Mouse (Mus musculus) MEL (cell line): ENCODE measurements around the gene Spatc1l. TPM values are rescaled to one million over a fixed set of nuclear protein-coding genes. Genes with fewer than 3 reads are reported as not detected.

ENCODE experiments used
- DNase-seq: peaks from one replicate; pipeline ENCODE4 v3.0.0; 2011; ENCODE audit warnings: low read depth, low spot score
- H3K27ac ChIP-seq: 2 replicates; pipeline ENCODE4 v1.5.1; 2012; ENCODE audit warnings: low read depth, mild to moderate bottlenecking, control low read depth, low read length, moderate library complexity; ENCODE audit not compliant: control insufficient read depth
- H3K27me3 ChIP-seq, 2 experiments: fragments of 150-350 bp in 1 of 2; sonication (generic) in 1 of 2; 2 replicates each; pipeline ENCODE4 v1.6.1; 2012; ENCODE audit warnings: low read length in 2 of 2, mild to moderate bottlenecking in 2 of 2, improper control_type of control experiment in 1 of 2, moderate library complexity in 1 of 2; ENCODE audit not compliant: insufficient read depth in 2 of 2, control insufficient read depth in 1 of 2
- H3K36me3 ChIP-seq, 2 experiments: 2 replicates each; pipeline ENCODE4 v1.6.1; 2012 to 2014; ENCODE audit warnings: low read length in 2 of 2, improper control_type of control experiment in 1 of 2, inconsistent platforms in 1 of 2, mild to moderate bottlenecking in 1 of 2; ENCODE audit not compliant: insufficient read depth in 2 of 2, control insufficient read depth in 1 of 2
- H3K4me1 ChIP-seq, 2 experiments: fragments of 150-350 bp in 1 of 2; sonication (generic) in 1 of 2; 2 replicates each; pipeline ENCODE4 v1.6.1; 2012; ENCODE audit warnings: low read length in 2 of 2, improper control_type of control experiment in 1 of 2, mild to moderate bottlenecking in 1 of 2; ENCODE audit not compliant: insufficient read depth in 2 of 2, control insufficient read depth in 1 of 2
- H3K4me3 ChIP-seq, 2 experiments: fragments of 150-350 bp in 1 of 2; sonication (generic) in 1 of 2; 2 replicates each; pipeline ENCODE4 v1.5.1; 2012; ENCODE audit warnings: low read depth in 2 of 2, low read length in 2 of 2, mild to moderate bottlenecking in 2 of 2, moderate library complexity in 2 of 2, control low read depth in 1 of 2, improper control_type of control experiment in 1 of 2; ENCODE audit not compliant: control insufficient read depth in 1 of 2, insufficient read depth in 1 of 2
- H3K79me2 ChIP-seq: 2 replicates; pipeline ENCODE4 v1.6.1; 2012; ENCODE audit warnings: mild to moderate bottlenecking, low read length, moderate library complexity; ENCODE audit not compliant: control insufficient read depth, poor library complexity, insufficient read depth
- H3K9ac ChIP-seq: 2 replicates; pipeline ENCODE4 v1.6.1; 2012; ENCODE audit warnings: low read depth, mild to moderate bottlenecking, control low read depth, low read length, moderate library complexity; ENCODE audit not compliant: control insufficient read depth, poor library complexity, severe bottlenecking
- H3K9me3 ChIP-seq: fragments of 150-350 bp; sonication (generic); replicated peaks from 2 replicates; pipeline ENCODE4 v1.6.1; 2012; ENCODE audit warnings: mild to moderate bottlenecking, low read length, improper control_type of control experiment, moderate library complexity; ENCODE audit not compliant: insufficient read depth
- BHLHE40 ChIP-seq: IDR thresholded peaks from 2 replicates; pipeline ENCODE4 v1.6.1; 2012; ENCODE audit warnings: low read depth, mild to moderate bottlenecking, inconsistent platforms, low read length, improper control_type of control experiment, borderline replicate concordance
- CHD2 ChIP-seq: IDR thresholded peaks from 2 replicates; pipeline ENCODE4 v1.6.1; 2011; ENCODE audit warnings: low read length, improper control_type of control experiment
- CTCF ChIP-seq, 3 experiments: IDR thresholded peaks in 2 of 3; conservative IDR thresholded peaks in 1 of 3; 2 replicates each; pipeline ENCODE4 v1.5.1; 2011 to 2012; ENCODE audit warnings: low read length in 3 of 3, low read depth in 2 of 3, mild to moderate bottlenecking in 2 of 3, improper control_type of control experiment in 1 of 3, inconsistent platforms in 1 of 3, mixed read lengths in 1 of 3, moderate library complexity in 1 of 3; ENCODE audit not compliant: control insufficient read depth in 1 of 3, insufficient read depth in 1 of 3, poor library complexity in 1 of 3, severe bottlenecking in 1 of 3
- E2F4 ChIP-seq: IDR thresholded peaks from 2 replicates; pipeline ENCODE4 v1.6.1; 2011; ENCODE audit warnings: low read depth, low read length, improper control_type of control experiment, borderline replicate concordance
- ETS1 ChIP-seq: IDR thresholded peaks from 2 replicates; pipeline ENCODE4 v1.6.1; 2012; ENCODE audit warnings: low read depth, mild to moderate bottlenecking, inconsistent platforms, low read length, improper control_type of control experiment, moderate library complexity
- GATA1 ChIP-seq: IDR thresholded peaks from 2 replicates; pipeline ENCODE4 v1.6.1; 2011; ENCODE audit warnings: low read depth, low read length, improper control_type of control experiment
- JUND ChIP-seq: IDR thresholded peaks from 2 replicates; pipeline ENCODE4 v1.6.1; 2011; ENCODE audit warnings: low read depth, mild to moderate bottlenecking, improper control_type of control experiment, low read length
- MAX ChIP-seq: IDR thresholded peaks from 2 replicates; pipeline ENCODE4 v1.6.1; 2011; ENCODE audit warnings: low read length, improper control_type of control experiment
- MAZ ChIP-seq: IDR thresholded peaks from 2 replicates; pipeline ENCODE4 v1.6.1; 2012; ENCODE audit warnings: low read depth, mild to moderate bottlenecking, inconsistent platforms, low read length, improper control_type of control experiment
- MEF2A ChIP-seq: IDR thresholded peaks from 2 replicates; pipeline ENCODE4 v1.6.1; 2014; ENCODE audit warnings: low read depth, mild to moderate bottlenecking, inconsistent platforms, low read length, improper control_type of control experiment; ENCODE audit not compliant: poor library complexity, insufficient replicate concordance, severe bottlenecking; ENCODE audit errors: extremely low read depth
- MYB ChIP-seq: IDR thresholded peaks from 2 replicates; pipeline ENCODE4 v1.6.1; 2011; ENCODE audit warnings: mild to moderate bottlenecking, low read depth, low read length, improper control_type of control experiment
- POLR2AphosphoS5 ChIP-seq: IDR thresholded peaks from 2 replicates; pipeline ENCODE4 v1.6.1; 2012; ENCODE audit warnings: low read depth, borderline replicate concordance, mild to moderate bottlenecking, inconsistent platforms, low read length, moderate library complexity, mixed read lengths
- RAD21 ChIP-seq: IDR thresholded peaks from 2 replicates; pipeline ENCODE4 v1.6.1; 2011; ENCODE audit warnings: mild to moderate bottlenecking, low read depth, low read length, improper control_type of control experiment
- SIN3A ChIP-seq: IDR thresholded peaks from 2 replicates; pipeline ENCODE4 v1.6.1; 2012; ENCODE audit warnings: low read length, improper control_type of control experiment, inconsistent platforms
- TAL1 ChIP-seq: IDR thresholded peaks from 2 replicates; pipeline ENCODE4 v1.6.1; 2012; ENCODE audit warnings: mild to moderate bottlenecking, inconsistent platforms, low read length, moderate library complexity, mixed read lengths
- UBTF ChIP-seq: IDR thresholded peaks from 2 replicates; pipeline ENCODE4 v1.6.1; 2012; ENCODE audit warnings: low read depth, mild to moderate bottlenecking, inconsistent platforms, low read length, improper control_type of control experiment, moderate library complexity, borderline replicate concordance; ENCODE audit not compliant: insufficient read depth
- USF2 ChIP-seq, 2 experiments: IDR thresholded peaks; 2 replicates each; pipeline ENCODE4 v1.6.1; 2011 to 2012; ENCODE audit warnings: improper control_type of control experiment in 2 of 2, low read length in 2 of 2, borderline replicate concordance in 1 of 2, inconsistent platforms in 1 of 2, low read depth in 1 of 2, mild to moderate bottlenecking in 1 of 2; ENCODE audit not compliant: insufficient read depth in 1 of 2
- ZC3H11A ChIP-seq: IDR thresholded peaks from 2 replicates; pipeline ENCODE4 v1.6.1; 2012; ENCODE audit warnings: low read depth, mild to moderate bottlenecking, inconsistent platforms, low read length, improper control_type of control experiment
- ZKSCAN1 ChIP-seq: IDR thresholded peaks from 2 replicates; pipeline ENCODE4 v1.6.1; 2012; ENCODE audit warnings: low read depth, mild to moderate bottlenecking, inconsistent platforms, low read length, improper control_type of control experiment, moderate library complexity
- ZMIZ1 ChIP-seq: IDR thresholded peaks from 2 replicates; pipeline ENCODE4 v1.6.1; 2012; ENCODE audit warnings: low read depth, mild to moderate bottlenecking, inconsistent platforms, low read length, improper control_type of control experiment, moderate library complexity
- polyA plus RNA-seq, 2 experiments: library from polyadenylated mRNA; stranded (reverse) in 1 of 2; unstranded in 1 of 2; fragments of >175 nt in 1 of 2; fragments of >200 nt in 1 of 2; gene quantifications; 2 replicates each; pipeline versions ENCODE4 v1.2.1 to v1.2.4; 2012; ENCODE audit warnings: low replicate concordance in 2 of 2, low read depth in 1 of 2; ENCODE audit not compliant: insufficient read length in 2 of 2, insufficient read depth in 1 of 2, missing spikeins in 1 of 2
- total RNA-seq: library from RNA; depleted of rRNA; stranded (reverse); fragments of 300-350 nt; gene quantifications from 2 replicates; pipeline ENCODE4 v1.2.3, GENCODE M21; 2012

Spatc1l gene
- total and polyA plus RNA-seq, 3 experiments = not detected

- peaks cover 0 to 3% of the 10 kb centered on the region in 2 experiments; a peak in 1 of 4 replicates for H3K36me3 ChIP-seq
- no peaks in the 10 kb centered on the region for H3K4me1 ChIP-seq
- DNase-seq = no peak
These were observed 10.5 kb upstream of the Spatc1l start for GRCm38 (mm10) chr10:76551556-76551955.

GRCm38 (mm10) chr10:76554061-76554460 lies 8.0 kb upstream of the Spatc1l start:
- Histone ChIP-seq H3K27ac (no peak overlapping the region), H3K9me3 (no peaks in the 10 kb centered on the region), H3K79me2 (no peaks in the 10 kb centered on the region), H3K9ac (no peak overlapping the region), H3K27me3 (no peaks in the 10 kb centered on the region), H3K4me1 (no peaks in the 10 kb centered on the region), H3K4me3 (no peak overlapping the region), H3K36me3 (peaks cover 0 to 3% of the 10 kb centered on the region in 2 experiments; a peak in 1 of 4 replicates)
- peak; percentile 14; the same call in 1 of the 2 replicates for TF ChIP-seq GATA1
- TF ChIP-seq ZMIZ1 = no peak
- no peak for DNase-seq

More at GRCm38 (mm10) chr10:76551556-76551955, 10.5 kb upstream of the Spatc1l start:
- H3K27ac ChIP-seq = no peak overlapping the region
- no peak overlapping the region for H3K4me3 ChIP-seq
- TF ChIP-seq CTCF (IDR thresholded peaks at IDR 0.05 in 2 of 3, conservative IDR thresholded peaks at IDR 0.05 in 1 of 3; ENCODE audit: control insufficient read depth in 1 of 3, insufficient read depth in 1 of 3, low read depth in 2 of 3, low read length in 3 of 3, poor library complexity in 1 of 3, severe bottlenecking in 1 of 3) = no peak
- no peak for TF ChIP-seq MAX
- TF ChIP-seq USF2 (IDR thresholded peaks at IDR 0.05; ENCODE audit: borderline replicate concordance in 1 of 2, insufficient read depth in 1 of 2, low read depth in 1 of 2, low read length in 2 of 2) = no peak
- TF ChIP-seq UBTF = no peak
- TF ChIP-seq BHLHE40 = no peak
- TF ChIP-seq ZKSCAN1 = no peak
- TF ChIP-seq MYB = no peak
- no peak for TF ChIP-seq E2F4
- no peak for TF ChIP-seq MAZ
- no peaks in the 10 kb centered on the region for H3K27me3 ChIP-seq
- no peaks in the 10 kb centered on the region for H3K79me2 ChIP-seq
- H3K9me3 ChIP-seq = no peaks in the 10 kb centered on the region
- H3K9ac ChIP-seq = no peak overlapping the region

GRCm38 (mm10) chr10:76569996-76570685 lies 8.1 kb downstream of the Spatc1l start:
- no peaks in the 10 kb centered on the region for H3K79me2 ChIP-seq
- H3K4me3 ChIP-seq = no peak overlapping the region
- no peaks in the 10 kb centered on the region for H3K36me3 ChIP-seq
- TF ChIP-seq MYB = no peak
- TF ChIP-seq BHLHE40 = no peak
- no peak for TF ChIP-seq MEF2A
- no peak for TF ChIP-seq USF2 (IDR thresholded peaks at IDR 0.05; ENCODE audit: borderline replicate concordance in 1 of 2, insufficient read depth in 1 of 2, low read depth in 1 of 2, low read length in 2 of 2)
- TF ChIP-seq JUND = no peak
- TF ChIP-seq CHD2 = no peak
- no peak for TF ChIP-seq CTCF (IDR thresholded peaks at IDR 0.05 in 2 of 3, conservative IDR thresholded peaks at IDR 0.05 in 1 of 3; ENCODE audit: control insufficient read depth in 1 of 3, insufficient read depth in 1 of 3, low read depth in 2 of 3, low read length in 3 of 3, poor library complexity in 1 of 3, severe bottlenecking in 1 of 3)
- TF ChIP-seq TAL1 = no peak
- no peak for TF ChIP-seq POLR2AphosphoS5
- TF ChIP-seq RAD21 = no peak
- no peak for TF ChIP-seq ETS1
- TF ChIP-seq SIN3A = no peak
- no peak for TF ChIP-seq ZC3H11A
- no peak for TF ChIP-seq GATA1
- no peak for TF ChIP-seq E2F4
- TF ChIP-seq ZKSCAN1 = no peak
- no peak for DNase-seq
- no peaks in the 10 kb centered on the region for H3K9me3 ChIP-seq
- H3K9ac ChIP-seq = no peak overlapping the region
- H3K27ac ChIP-seq = no peak overlapping the region
- peaks cover 0 to 2% of the 10 kb centered on the region in 2 experiments; a peak in 2 of 4 replicates for H3K27me3 ChIP-seq
- 0 out of 4 replicates have a peak, but pooled peaks cover 0 to 3% of the 10 kb centered on the region in 2 experiments for H3K4me1 ChIP-seq
